Mouse (Mus musculus) heart, postnatal 10 days (tissue): ENCODE measurements around the gene Tgfbrap1. TPM values are rescaled to one million over a fixed set of nuclear protein-coding genes. Genes with fewer than 3 reads are reported as not detected.
A peak's percentile ranks its signal among the peaks of the same experiment; 100 is the strongest.

Experiments
- DNase-seq, 2 experiments: peaks; one replicate each; pipeline ENCODE4 v3.0.0; 2021
- intact Hi-C: fragments of 180-260 bp; cut with DNase I; formaldehyde crosslinking; loops from one replicate; pipeline ENCODE4 v1.15.1; 2025
- total RNA-seq, 2 experiments: library from RNA; stranded (reverse); gene quantifications; 2 replicates each; pipeline ENCODE4 v1.2.3; 2021

Gene Tgfbrap1
- total RNA-seq, 2 experiments from 2014 or later: 17.0 TPM

DNA sequence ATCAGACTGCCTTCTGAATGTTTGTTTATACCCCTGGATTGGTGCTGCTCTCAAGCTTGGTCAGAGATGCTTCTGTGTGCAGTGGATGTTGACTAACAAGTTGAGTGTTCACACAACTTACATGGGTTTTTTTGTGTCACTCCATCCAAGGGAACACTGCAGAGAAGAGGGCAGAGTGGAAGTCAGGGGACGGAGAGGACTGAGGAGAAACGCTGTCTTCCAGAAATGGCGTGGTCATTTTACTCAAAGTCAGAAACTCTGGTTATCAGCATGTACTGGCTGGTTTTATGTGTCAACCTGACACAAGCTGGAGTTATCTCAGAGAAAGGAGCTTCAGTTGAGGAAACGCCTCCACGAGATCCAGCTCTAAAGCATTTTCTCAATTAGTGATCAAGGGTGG is 22.5 kb upstream of the Tgfbrap1 start:
- no peak for DNase-seq
- intact Hi-C loops: no loop called here

DNA sequence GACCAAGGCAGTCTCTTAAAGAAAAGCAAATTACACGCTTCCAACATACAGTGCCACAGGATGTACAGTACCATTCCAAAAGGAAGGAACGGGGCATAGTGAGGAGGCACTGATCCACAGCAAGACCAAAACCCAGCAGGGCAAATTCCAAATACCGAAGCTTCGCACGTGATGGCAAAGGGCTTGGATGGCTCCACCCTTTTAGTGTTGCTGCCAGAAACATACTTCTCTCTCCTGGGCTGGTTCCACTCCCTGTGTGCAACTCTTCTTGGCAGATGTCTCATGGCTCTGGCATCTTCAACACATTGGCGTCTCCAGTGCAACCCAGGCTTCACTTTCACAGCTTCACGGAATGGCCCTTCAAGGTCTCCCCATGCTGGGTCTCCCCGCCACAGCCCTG is 19.0 kb upstream of the Tgfbrap1 start:
- DNase-seq: peak in 1 of 2 experiments; percentile 63
- intact Hi-C loops: loop anchor here (10.0 kb wide), 1 partner anchor 327 kb away; the partner anchor contains the start of gene Nck2

DNA sequence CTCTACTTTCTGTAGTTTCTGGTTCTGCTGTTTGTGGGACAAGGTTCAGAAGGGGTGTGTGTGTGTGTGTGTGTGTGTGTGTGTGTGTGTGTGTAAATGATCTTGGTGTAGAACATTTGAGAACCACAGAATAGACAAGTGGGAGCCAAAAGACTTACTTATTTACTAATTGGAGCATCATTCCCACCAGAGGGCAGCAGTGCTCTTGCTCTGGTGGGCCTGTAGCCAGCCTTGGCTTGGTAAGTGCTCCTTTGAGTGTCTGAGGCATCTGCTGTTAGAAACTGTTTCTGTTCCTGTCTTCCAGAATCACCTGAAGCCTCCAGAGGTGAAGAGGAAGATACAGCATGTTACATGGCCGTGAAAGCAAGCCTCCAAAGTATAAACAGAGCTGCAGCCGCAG is 14.4 kb upstream of the Tgfbrap1 start:
- DNase-seq: peak; percentile 76 to 81

DNA sequence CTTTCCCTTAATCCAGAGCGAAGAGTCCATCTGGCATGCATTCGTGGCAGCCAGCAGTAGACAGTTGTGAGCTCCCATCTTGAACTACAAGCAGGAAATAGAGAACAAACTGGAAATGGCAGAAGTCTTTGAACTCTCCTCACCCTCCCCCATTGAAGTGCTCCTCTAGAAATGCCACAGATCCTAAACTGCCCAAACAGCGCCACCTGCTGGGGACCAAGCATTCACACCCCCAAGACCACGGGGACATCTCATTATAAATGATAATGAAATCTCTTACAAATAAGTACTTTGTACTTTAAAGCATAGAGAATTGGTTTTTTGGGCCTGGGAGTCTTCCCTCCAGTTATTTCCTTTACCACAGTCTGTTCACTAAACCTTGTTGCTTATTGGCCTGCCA is 12.1 kb upstream of the Tgfbrap1 start:
- peak in 1 of 2 experiments; percentile 69 for DNase-seq
- intact Hi-C loops: loop anchor here (10.0 kb wide), 1 partner anchor 334 kb away; the partner anchor contains the start of gene Nck2

More for the DNA sequence above, 14.4 kb upstream of the Tgfbrap1 start:
- intact Hi-C loops: loop anchor here (1.0 to 10.0 kb wide), 2 partner anchors 151 to 332 kb away; partner anchors contain the start of gene Nck2

DNA sequence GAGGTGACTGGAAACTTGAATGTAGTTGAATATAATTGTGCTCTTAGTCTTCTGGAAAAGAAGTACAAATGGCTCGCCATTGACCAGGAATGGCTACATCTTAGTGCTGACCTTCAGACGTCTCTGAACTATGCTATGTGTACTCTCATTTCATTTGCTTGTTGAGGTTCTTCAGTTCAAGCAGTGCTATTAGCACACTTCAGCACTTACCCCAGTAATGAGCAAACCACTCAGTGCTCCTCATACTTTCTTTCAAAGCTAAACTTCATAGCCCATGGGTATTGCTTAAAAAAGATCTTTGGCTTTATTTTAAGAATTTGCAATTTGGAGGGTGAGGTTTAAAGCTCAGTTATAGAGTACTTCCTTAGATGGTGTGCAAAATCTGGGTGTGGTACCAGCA is 10.3 kb upstream of the Tgfbrap1 start:
- intact Hi-C loops: loop anchor here (1.0 kb wide), 1 partner anchor 193 kb away; no protein-coding TSS in a partner anchor
- no peak for DNase-seq

DNA sequence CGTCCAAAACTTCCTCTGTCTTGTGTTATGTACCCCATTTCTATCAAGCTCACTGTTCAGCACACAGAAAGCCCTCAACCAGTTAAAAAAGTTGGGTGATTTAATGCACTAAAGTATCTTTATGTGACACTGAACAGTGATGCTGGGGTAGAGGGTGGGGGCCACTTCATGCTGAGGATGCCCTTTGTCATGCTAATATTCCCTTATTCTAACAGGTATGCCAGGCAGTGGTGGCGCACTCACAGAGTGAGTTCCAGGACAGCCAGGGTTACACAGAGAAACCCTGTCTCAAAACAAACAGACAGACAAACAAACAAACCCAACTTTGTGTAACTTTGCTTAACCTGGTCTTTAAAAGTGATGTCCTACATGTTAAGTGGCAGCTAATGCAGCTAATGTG is 4.2 kb downstream of the Tgfbrap1 start:
- intact Hi-C loops: no loop called here
- no peak for DNase-seq

DNA sequence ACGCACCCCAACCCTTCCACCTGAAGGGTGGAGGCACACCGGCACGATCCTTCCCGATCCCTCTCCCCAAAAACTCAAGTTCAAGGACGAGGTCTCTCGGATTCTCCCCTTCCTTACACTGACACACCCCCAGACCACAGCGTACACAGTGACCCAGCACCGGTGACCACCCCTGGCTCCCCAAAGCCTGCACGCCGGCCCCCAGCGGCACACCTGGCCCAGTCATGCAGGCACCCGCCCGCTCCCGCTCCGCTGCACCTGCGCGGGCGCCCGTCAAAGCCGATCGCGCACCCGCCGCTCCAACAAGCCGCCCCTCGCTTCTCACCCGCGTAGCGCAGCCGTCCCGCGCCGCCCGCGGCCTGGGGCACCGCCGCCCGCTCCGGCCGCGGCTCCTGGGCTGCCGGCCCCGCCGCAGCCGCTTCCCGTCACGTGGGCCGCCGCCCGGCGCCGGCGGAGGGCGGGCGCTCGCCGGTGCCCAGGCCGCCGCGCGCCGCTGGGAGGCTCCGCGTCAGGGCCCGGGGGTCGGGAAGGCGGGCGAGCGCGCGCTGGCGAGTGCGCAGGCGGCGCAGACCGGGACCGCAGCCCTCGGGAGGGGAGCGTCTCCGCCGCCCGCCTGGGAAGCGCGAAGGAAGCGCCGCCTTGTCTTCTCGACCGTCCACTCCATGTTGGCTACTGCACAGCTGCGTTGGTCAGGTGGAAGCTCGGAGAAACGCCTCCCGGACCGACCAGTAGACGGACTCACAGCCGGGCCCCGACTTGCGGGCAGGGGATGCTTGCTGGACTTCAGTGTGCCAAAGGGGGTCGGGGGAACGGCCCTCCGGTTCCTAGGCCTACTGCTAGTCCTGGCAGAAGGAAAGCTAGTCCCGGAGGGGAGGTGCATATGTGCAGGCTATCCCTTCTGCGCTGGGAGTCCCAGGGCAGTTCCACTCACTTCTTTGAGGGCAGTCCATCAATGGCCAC is 6.1 kb downstream of the Tgfbrap1 start:
- DNase-seq: peak; percentile 79 to 80
- intact Hi-C loops: no loop called here

DNA sequence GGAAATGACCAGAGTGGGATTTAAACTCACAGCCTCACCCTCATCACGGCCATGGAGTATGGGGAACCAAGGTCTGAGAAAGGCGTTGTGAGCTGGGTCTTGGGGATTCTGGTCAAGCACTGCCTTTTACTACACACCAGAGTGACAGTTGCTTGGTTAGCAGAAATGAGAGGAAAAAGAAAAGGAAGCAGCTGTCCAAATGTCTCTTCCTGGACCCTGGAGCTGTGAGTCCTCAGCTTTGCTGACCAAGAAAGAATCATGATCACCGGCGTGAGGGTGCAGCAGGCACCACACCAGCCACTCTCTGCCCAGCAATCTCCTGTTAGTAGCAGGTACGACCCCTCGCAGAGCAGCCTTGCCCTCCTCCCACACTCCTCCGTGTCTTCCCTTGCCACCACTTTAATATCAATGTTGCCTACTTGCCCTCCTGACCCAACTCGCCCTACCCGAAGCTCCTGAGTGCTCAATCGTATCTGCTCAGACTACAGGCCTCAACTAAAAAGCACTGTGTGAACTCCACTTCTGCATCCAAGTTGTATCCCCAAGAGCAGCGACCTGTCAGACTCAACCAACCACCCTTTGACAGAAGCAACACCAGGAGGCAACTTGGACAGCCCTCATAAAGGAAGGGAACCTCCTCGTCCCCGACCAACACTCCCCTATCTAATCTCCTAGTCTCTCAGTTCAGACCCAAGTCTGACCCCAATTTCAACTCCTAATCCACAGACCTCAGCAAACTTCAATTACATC is 7.0 kb downstream of the Tgfbrap1 start:
- peak; percentile 17 to 33 for DNase-seq
- intact Hi-C loops: no loop called here

DNA sequence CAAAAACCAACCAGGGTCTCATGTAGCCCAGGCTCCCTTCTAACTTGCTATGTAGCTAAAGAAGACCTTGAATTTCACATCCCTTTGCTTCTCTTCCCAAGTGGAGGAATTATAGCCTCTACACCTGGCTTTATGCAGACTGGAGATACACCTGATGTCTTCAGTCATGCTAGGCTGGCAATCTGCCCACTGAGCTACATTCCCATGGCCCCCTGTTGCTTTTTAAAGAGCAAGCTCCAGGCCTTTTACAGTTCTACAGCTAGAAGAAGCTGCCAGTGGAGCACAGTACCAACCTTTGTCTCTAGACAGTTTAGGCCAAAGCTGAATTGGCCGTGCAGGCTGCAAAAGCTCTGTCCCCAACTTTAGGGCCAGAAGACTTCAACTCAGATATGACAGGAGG is 8.0 kb downstream of the Tgfbrap1 start:
- DNase-seq: no peak
- intact Hi-C loops: no loop called here

DNA sequence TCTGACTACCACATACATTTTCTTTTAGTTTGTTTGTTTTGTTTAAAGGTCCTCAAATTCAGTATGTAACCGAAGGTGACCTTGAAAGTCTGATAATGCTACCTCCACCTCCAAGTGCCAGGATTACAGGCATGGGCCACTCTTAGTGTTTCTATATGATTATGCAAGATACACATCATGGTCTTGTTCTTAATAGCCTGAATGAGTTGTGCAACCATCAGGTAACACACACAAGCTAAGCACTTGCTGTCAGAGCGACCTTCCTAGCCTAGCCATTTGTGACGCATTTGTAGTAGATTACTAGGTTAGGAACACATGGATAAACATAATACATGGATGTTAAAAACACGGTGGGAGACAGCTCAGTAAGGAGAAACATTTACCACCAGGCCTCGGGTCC is 15.5 kb downstream of the Tgfbrap1 start:
- intact Hi-C loops: no loop called here
- no peak for DNase-seq

DNA sequence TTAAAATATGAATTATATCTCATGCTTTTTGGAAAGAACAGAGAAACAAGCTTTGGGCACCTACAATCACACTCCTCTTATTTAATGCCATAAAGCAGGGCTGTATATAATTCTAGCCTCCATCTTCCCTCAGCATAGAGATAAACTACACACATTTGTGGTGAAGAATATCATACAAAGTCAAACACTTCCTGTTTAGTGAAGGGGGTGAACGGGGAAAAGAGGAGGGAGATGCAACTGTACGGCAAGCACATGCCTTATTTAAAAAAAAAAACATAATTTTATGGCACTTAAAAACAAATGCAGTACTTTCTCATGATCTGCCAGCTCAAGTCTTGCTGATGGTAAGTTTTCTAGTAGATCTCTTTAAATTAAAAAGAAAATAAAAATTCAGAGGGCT is 20.3 kb downstream of the Tgfbrap1 start:
- intact Hi-C loops: no loop called here

DNA sequence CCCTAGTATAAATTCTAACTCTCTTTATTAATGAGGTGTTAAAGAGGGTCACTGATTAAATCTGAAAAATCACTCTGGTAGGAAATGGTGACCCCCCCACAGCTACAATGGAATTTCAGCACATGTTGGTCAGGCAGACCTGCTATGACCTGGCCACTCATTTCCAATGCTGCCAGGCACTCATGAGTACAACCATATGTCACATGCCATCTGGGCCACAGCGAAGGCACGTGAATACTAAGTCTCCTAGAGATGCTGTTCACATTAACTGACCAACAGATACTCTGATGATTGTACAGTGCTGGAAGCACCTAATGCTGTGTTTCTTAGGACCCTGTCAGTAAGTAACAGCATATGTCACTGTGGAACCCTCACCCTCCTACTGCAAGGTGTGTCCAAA is 23.6 kb downstream of the Tgfbrap1 start:
- intact Hi-C loops: no loop called here
- no peak for DNase-seq

More for the DNA sequence above, 20.3 kb downstream of the Tgfbrap1 start:
- no peak for DNase-seq

DNA sequence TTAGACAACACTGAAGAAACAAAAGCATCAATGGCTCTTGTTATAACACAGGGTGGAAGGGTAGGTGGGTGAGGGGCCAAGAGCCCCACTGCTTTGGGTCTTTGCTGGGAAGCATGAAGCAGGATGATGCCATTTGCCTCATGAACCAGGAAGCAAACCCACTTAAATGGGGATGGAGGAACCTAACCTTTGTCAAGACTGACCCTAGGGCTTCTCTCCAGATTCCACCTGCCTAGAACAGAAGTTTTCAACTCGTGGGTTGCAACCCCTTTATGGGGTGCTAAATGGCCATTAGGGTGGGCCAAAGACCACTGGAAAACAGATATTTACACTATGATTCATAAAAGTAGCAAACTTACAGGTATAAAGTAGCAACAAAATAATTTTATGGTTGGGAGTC is 25.9 kb downstream of the Tgfbrap1 start:
- intact Hi-C loops: no loop called here
- DNase-seq: no peak

DNA sequence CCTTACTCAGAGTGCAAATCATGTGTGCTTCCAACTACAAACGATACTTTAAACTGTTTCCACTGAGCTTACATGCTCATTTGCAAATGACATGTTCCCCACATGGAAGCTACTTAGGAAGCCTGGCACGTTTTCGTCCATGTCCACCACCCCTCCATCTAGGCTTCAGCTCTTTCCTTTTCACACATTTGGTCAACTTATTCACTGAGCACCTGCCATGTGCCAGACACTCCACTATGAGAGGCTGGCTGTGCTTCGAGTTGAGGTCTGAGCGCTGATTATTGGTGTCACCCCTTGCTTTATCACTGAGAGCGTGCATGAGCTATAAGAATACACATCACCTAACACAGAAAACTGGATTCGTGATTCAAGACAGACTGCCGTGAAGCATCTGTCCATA is 26.4 kb downstream of the Tgfbrap1 start:
- DNase-seq: no peak
- intact Hi-C loops: no loop called here

DNA sequence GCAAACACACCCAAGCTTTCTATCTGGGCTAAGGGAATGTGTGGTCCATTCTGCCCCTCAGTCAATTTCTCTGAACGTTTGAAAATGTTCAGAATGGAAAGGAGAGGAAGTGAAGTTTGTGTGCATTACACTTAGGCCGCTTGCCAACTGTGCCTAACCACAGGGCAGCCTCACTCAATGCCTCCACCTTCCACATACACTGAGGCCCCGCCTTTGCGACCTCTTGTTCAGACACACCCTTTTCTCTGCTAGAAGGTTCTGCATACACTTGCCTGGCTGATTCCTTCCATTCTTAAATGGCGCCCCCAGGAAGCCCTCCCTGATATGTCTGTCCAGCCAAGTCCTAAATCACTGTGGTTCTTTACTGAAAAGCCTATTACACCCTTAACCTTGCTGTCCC is 27.7 kb downstream of the Tgfbrap1 start:
- DNase-seq: no peak
- intact Hi-C loops: no loop called here

DNA sequence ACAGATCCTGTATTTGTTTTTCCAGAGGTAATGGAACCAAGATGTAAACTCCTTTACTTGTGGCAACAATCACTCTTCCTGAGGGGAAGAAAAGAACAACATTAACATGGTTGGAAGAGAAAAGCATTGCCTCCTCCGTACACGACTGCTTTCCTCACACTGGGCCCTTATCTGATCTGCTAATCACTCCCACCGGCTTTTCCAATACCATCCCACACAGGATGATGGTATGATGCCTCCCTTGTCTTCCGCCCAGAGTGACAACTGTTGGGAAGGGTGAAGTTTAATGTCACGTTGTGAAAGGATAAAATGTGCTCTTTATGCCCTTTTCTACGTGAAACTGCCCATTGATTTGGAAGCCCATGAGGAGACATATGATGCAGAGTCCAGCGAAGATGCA is 30.9 kb downstream of the Tgfbrap1 start:
- no peak for DNase-seq
- intact Hi-C loops: no loop called here

DNA sequence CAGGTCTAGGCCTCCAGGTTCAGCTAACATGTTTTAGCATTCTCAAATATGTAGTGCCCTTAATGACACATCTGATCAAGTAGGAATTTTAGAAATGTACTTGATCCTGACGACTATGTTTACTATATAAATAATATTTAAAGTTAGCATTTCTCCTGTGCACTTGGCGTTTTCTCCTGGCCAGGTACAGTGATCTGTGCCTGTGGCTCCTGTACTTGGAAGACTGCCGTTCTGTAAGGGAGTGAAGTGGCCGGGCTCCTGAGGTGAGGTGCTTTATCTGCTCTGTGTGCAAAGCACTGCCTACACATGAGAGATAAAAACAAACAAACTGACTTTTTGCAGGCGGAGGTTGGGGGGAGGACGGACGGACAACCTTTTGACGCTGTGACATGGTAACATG is 31.9 kb downstream of the Tgfbrap1 start:
- DNase-seq: no peak

DNA sequence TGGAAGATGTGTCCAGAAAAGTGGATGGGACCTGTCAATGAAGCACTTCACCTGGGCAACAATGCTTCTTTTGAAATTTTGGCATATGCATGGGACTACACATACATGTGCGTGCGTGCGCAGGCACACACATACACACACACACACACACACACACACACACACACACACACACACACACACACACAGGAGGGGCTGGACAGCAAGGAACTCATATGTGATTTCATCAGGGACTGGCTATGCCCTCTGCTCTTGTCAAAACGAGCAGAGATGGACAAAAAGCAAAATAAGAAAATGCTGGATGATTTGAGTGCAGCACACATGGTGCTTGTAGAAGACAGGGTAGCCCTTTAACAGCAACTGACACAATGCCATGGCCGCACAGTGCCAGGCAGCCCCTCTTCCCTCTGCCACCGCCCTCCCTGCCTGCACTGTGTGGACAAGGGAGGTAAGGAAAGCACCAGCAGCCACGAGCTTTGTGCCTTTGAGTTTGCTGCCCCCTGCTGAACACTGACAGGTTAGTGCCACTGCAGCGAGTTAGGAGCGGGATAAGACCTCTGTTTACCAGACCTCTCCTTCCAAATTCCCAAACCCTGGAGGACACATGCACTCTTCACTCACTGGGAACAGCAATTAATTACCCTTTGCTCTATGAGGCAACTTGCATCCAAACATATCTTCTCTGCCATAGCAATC is 32.7 kb downstream of the Tgfbrap1 start:
- peak; percentile 74 to 81 for DNase-seq

More for the DNA sequence above, 31.9 kb downstream of the Tgfbrap1 start:
- intact Hi-C loops: loop anchor here (1.0 kb wide), 1 partner anchor 151 kb away; no protein-coding TSS in a partner anchor

DNA sequence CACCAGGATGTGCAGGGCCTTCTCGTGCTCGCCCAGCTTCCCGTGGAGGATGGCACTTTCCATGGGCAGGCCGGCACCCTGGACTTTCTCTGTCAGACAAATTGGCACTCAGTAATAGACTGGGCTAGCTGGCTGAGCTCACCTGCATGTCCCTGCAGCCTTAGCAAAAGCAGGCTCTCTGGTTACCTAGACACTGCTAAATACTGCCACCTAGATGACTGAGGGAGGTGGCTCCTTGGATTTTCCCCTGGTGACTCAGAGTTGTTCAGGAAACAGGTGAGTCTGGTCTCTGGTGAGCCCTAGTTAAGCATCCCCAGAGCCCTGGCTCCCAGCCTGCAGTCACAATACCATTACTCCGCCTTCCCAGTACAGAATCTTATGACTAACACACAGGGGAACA is 46.5 kb downstream of the Tgfbrap1 start:
- DNase-seq: no peak
- intact Hi-C loops: no loop called here

More for the DNA sequence above, 32.7 kb downstream of the Tgfbrap1 start:
- intact Hi-C loops: loop anchor here (1.0 kb wide), 1 partner anchor 150 kb away; no protein-coding TSS in a partner anchor

DNA sequence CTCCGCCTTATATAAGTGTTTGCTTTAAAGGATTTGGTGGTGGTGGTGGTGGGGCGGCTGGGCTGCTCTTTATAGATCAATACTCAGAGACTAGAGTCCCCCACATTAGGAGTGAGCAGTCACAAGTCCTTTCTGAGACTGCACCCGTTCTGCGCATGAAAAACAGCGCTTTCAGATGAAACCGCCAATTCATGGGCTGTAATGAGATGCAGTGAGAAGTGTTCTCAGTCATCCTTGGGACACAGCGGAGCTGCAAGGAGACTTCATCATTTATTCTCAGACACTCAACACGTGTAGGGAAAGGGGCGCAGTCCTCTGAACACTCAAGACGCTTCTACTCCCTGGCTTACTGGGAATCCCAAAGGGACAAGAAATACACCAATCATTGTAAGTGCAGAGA is 50.6 kb downstream of the Tgfbrap1 start:
- DNase-seq: no peak
- intact Hi-C loops: no loop called here

DNA sequence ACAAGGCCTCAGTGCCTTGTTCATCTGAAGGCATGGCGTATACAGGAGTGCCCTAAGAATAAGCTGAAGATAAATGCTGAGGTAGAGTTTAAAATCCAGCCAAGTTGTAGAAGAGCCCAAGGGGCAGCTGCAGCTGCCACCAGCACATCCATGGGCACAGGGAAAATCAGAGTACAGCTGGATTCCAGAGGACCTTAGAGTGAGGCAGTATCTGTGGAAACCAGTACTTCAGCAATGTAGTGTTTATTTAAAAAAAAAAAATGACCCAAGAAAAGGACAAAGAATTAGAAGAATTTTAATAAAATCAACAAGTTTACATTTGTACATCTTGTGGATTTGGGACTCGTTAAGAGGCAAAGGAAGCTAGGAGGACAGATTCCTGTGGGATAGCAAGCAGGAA is 51.4 kb downstream of the Tgfbrap1 start:
- no peak for DNase-seq
- intact Hi-C loops: no loop called here
